Mouse (Mus musculus) liver, embryonic 14.5 days (tissue): Measurements from ENCODE around the gene Astn2. TPM values are rescaled to one million over a fixed set of nuclear protein-coding genes. Genes with fewer than 3 reads are reported as not detected.

Source experiments
- ATAC-seq: fragments of 200-750 bp; cut with Nextera tagmentation; 2 replicates; pipeline ENCODE4 v1.8.0; 2017; ENCODE audit warnings: moderate number of reproducible peaks, mild to moderate bottlenecking, moderate library complexity; ENCODE audit not compliant: insufficient read depth
- DNase-seq, 3 experiments: peaks; one replicate each; pipeline ENCODE4 v3.0.0-alpha.2; 2012 to 2013; ENCODE audit warnings: low read depth in 3 of 3, low spot score in 3 of 3
- H3K27ac ChIP-seq: fragments of 300-500 bp; sonication (generic); 2 replicates; pipeline ENCODE4 v1.5.1; 2014; ENCODE audit warnings: moderate library complexity, mild to moderate bottlenecking, control low read depth, inconsistent platforms
- H3K27me3 ChIP-seq: fragments of 300-500 bp; sonication (generic); 2 replicates; pipeline ENCODE4 v1.6.1; 2014; ENCODE audit warnings: mild to moderate bottlenecking, low read length, moderate library complexity; ENCODE audit not compliant: control insufficient read depth, insufficient read depth
- H3K36me3 ChIP-seq: fragments of 300-500 bp; sonication (generic); replicated peaks from 2 replicates; pipeline ENCODE4 v1.6.1; 2014; ENCODE audit warnings: low read depth; ENCODE audit not compliant: control insufficient read depth, insufficient read depth
- H3K4me1 ChIP-seq, 2 experiments: fragments of 200-500 bp in 1 of 2; fragments of 300-500 bp in 1 of 2; sonication (generic) in 1 of 2; replicated peaks; 2 replicates each; pipeline ENCODE4 v1.6.1; 2012 to 2014; ENCODE audit warnings: antibody characterized with exemption in 1 of 2, inconsistent platforms in 1 of 2, low read length in 1 of 2; ENCODE audit not compliant: control insufficient read depth in 2 of 2, insufficient read depth in 2 of 2
- H3K4me2 ChIP-seq: fragments of 300-500 bp; sonication (generic); 2 replicates; pipeline ENCODE4 v1.6.1; 2014; ENCODE audit warnings: low read depth, mild to moderate bottlenecking, control low read depth, moderate library complexity
- H3K4me3 ChIP-seq, 2 experiments: fragments of 200-500 bp in 1 of 2; fragments of 300-500 bp in 1 of 2; sonication (generic) in 1 of 2; 2 replicates each; pipeline ENCODE4 v1.5.1; 2012 to 2014; ENCODE audit warnings: low read depth in 2 of 2, low read length in 2 of 2, mild to moderate bottlenecking in 2 of 2, control low read depth in 1 of 2, inconsistent platforms in 1 of 2, moderate library complexity in 1 of 2; ENCODE audit not compliant: insufficient read depth in 1 of 2
- H3K9ac ChIP-seq: fragments of 300-500 bp; sonication (generic); replicated peaks from 2 replicates; pipeline ENCODE4 v1.6.1; 2014; ENCODE audit warnings: mild to moderate bottlenecking, control low read depth, moderate library complexity
- H3K9me3 ChIP-seq: fragments of 300-500 bp; sonication (generic); 2 replicates; pipeline ENCODE4 v1.6.1; 2016; ENCODE audit warnings: low read length, mixed read lengths; ENCODE audit not compliant: control insufficient read depth
- CTCF ChIP-seq: IDR thresholded peaks from 2 replicates; pipeline ENCODE4 v1.5.1; 2016; ENCODE audit warnings: antibody characterized with exemption, low read depth, control low read depth
- EP300 ChIP-seq: IDR thresholded peaks from 2 replicates; pipeline ENCODE4 v1.6.1; 2016; ENCODE audit warnings: antibody characterized with exemption, low read depth
- WGBS: fragments of 180-500 bp; shearing (Covaris S2); extraction: QIAGEN DNeasy Blood & Tissue Kit; methylation state at CpG from one replicate; pipeline ENCODE4 v1.1.7; 2014; ENCODE audit not compliant: insufficient replicate concordance; 5-methylcytosine and 5-hydroxymethylcytosine counted together
- polyA plus RNA-seq, 2 experiments: library from polyadenylated mRNA; depleted of rRNA in 1 of 2; stranded (reverse) in 1 of 2; unstranded in 1 of 2; fragments of >200 nt; fragmentation: Nextera tagmentation in 1 of 2; extraction: Ambion mirVana in 1 of 2; gene quantifications; 2 replicates each; pipeline versions ENCODE4 v1.2.1 to v1.2.3; 2012 to 2014

The Astn2 gene
- polyA plus RNA-seq, 2 experiments = 0.16 TPM; not detected in 1

DNA sequence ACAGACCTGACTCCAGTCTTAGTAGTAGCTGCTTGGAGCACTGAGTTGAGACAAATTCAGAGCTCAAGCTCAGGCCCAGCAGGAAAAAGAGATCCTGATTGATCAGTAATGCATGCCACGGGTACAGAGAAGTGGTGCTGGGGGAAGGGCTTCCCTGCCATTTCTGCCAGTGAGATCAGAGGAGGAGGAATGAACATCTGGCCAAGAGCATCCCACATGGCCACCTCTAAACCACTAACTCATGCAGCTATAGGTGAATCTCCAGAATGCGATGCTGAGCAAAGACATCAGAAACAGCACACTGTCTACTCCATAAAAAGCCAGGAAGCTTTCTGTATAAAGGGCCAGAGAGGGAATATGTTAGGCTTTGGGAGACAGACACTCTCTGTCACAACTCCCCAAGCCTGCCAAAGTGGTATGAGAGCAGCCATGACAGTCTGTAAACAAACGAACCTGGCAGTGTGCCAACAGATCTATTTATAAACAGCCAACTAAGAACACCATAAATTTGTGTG is 33.8 kb downstream of the Astn2 start:
- 50% methylated on average over 3 of the region's 3 CpGs for WGBS
- Histone ChIP-seq H3K4me3 (no peak overlapping the region), H3K9me3 (no peaks in the 10 kb centered on the region), H3K9ac (no peak overlapping the region), H3K4me1 (no peaks in the 10 kb centered on the region), H3K27me3 (no peaks in the 10 kb centered on the region), H3K27ac (no peak overlapping the region), H3K4me2 (no peak overlapping the region), H3K36me3 (no peaks in the 10 kb centered on the region)
- ATAC-seq = no peak
- TF ChIP-seq CTCF (no peak), EP300 (no peak)
- DNase-seq = no peak

GRCm38 (mm10) chr4:66365500-66365899 is 38.9 kb downstream of the Astn2 start:
- Histone ChIP-seq H3K27me3 (no peaks in the 10 kb centered on the region), H3K4me2 (no peak overlapping the region), H3K9ac (no peak overlapping the region), H3K4me3 (no peak overlapping the region), H3K36me3 (no peaks in the 10 kb centered on the region), H3K4me1 (no peaks in the 10 kb centered on the region), H3K9me3 (no peaks in the 10 kb centered on the region), H3K27ac (no peak overlapping the region)
- TF ChIP-seq EP300 (no peak), CTCF (no peak)
- DNase-seq (no peak), ATAC-seq (no peak)
- 50% methylated on average over 1 of the region's 1 CpGs for WGBS

GRCm38 (mm10) chr4:66344632-66345031 is 59.8 kb downstream of the Astn2 start:
- H3K36me3 ChIP-seq = no peaks in the 10 kb centered on the region
- H3K4me3 ChIP-seq = no peak overlapping the region
- no peak overlapping the region for H3K9ac ChIP-seq
- H3K9me3 ChIP-seq = no peaks in the 10 kb centered on the region
- WGBS = 59% methylated on average over 2 of the region's 2 CpGs
- no peak overlapping the region for H3K27ac ChIP-seq
- ATAC-seq (no peak), DNase-seq (no peak)
- H3K4me1 ChIP-seq = no peaks in the 10 kb centered on the region
- TF ChIP-seq EP300 (no peak), CTCF (no peak)
- no peaks in the 10 kb centered on the region for H3K27me3 ChIP-seq
- no peak overlapping the region for H3K4me2 ChIP-seq

DNA sequence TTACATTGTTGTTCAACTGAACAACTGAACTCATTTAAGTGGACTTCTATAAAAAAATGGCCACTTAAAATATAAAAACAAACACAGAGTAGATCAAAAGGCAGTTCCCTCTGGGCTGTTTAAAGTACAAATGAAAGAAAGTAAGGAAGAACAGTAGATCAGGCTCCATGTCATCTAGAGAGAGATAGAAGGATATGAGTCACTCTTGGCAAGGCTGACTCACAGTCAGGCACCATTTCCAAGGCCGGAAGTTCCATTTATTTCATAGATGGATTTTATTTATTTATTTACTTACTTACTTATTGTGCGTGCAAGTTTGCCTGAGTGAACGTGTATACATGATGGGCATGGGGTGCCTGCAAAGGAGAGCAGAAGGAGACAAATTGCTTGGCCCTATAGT is 67.0 kb downstream of the Astn2 start:
- Histone ChIP-seq H3K9me3 (no peaks in the 10 kb centered on the region), H3K4me1 (no peaks in the 10 kb centered on the region), H3K27ac (no peak overlapping the region), H3K36me3 (no peaks in the 10 kb centered on the region), H3K4me2 (no peak overlapping the region), H3K27me3 (no peaks in the 10 kb centered on the region), H3K4me3 (no peak overlapping the region), H3K9ac (no peak overlapping the region)
- 54% methylated on average over 3 of the region's 3 CpGs for WGBS
- no peak for DNase-seq
- no peak for ATAC-seq
- TF ChIP-seq EP300 (no peak), CTCF (no peak)

DNA sequence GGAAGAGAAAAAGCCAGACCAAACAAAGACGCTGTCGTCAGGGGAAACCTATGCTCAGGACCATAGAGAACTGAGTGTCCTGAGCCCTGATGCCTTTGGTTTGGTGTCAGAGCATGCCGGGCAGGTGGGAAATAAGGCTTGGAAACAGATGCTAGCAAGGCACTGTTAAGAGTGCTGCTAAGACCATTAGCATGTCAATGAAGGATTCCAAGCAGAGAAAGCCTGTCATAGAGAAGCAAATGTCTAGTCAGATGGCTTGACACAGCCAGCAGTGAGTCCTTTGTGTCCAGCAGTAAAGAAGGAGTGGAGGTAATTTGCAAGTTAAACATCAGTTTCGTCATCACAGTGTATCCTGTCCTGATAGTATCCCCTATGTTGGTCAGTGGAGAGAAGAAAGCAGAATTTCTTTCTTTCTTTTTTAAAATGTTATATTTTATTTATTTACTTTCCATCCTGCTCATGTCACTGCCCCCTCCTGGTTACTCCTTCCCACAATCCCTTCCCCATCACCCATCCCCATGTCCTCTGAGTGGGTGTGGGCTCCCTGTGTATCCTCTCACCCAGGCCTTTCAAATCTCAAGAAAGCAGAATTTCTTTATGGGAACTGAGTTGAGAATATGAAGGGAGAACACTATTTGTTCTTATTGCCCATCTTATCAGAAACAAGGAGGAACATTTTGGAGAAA is 73.7 kb downstream of the Astn2 start:
- no peaks in the 10 kb centered on the region for H3K36me3 ChIP-seq
- H3K4me1 ChIP-seq = no peaks in the 10 kb centered on the region
- H3K27ac ChIP-seq = no peak overlapping the region
- TF ChIP-seq EP300 (no peak), CTCF (no peak)
- H3K27me3 ChIP-seq = no peaks in the 10 kb centered on the region
- no peak for DNase-seq
- no peak overlapping the region for H3K4me2 ChIP-seq
- H3K9ac ChIP-seq = no peak overlapping the region
- no peak overlapping the region for H3K4me3 ChIP-seq
- H3K9me3 ChIP-seq = no peaks in the 10 kb centered on the region
- ATAC-seq = no peak
- 29% methylated on average over 4 of the region's 4 CpGs for WGBS
